Mouse (Mus musculus) small intestine, adult 2 months (tissue): ENCODE results near the gene Krt36.

Experiments
- CTCF ChIP-seq: fragments of 200-500 bp; IDR thresholded peaks from 2 replicates; pipeline ENCODE4 v1.5.1; 2012; ENCODE audit warnings: low read depth, mild to moderate bottlenecking, control low read depth, inconsistent platforms, low read length, moderate library complexity, mixed read lengths; ENCODE audit not compliant: insufficient replicate concordance, insufficient read length; ENCODE audit errors: extremely low read depth
- POLR2A ChIP-seq: fragments of 200-500 bp; IDR thresholded peaks from 2 replicates; pipeline ENCODE4 v1.6.1; 2012; ENCODE audit warnings: low read depth, mild to moderate bottlenecking, control low read depth, inconsistent platforms, low read length, moderate library complexity

- TF ChIP-seq CTCF (no peak), POLR2A (no peak)
Observed at GRCm38 (mm10) chr11:100088378-100089025, 16.9 kb downstream of the Krt36 start.
